Mouse (Mus musculus) heart, adult 2 months (tissue): ENCODE results near the gene Gm20517. TPM values are rescaled to one million over a fixed set of nuclear protein-coding genes. Genes with fewer than 3 reads are reported as not detected.

Experiments
- DNase-seq, 2 experiments: peaks; one replicate each; pipeline ENCODE4 v3.0.0; 2021
- H3K27ac ChIP-seq: fragments of 200-600 bp; 2 replicates; pipeline ENCODE4 v1.8.1; 2022
- H3K27me3 ChIP-seq: fragments of 200-500 bp; 2 replicates; pipeline ENCODE4 v1.6.1; 2012; ENCODE audit warnings: mild to moderate bottlenecking, low read length, inconsistent platforms, mixed read lengths; ENCODE audit not compliant: control insufficient read depth, insufficient read depth
- H3K36me3 ChIP-seq: fragments of 200-500 bp; 2 replicates; pipeline ENCODE4 v1.6.1; 2012; ENCODE audit warnings: low read length, inconsistent platforms; ENCODE audit not compliant: control insufficient read depth, insufficient read depth
- H3K4me1 ChIP-seq: fragments of 200-500 bp; 2 replicates; pipeline ENCODE4 v1.6.1; 2011; ENCODE audit warnings: low read length; ENCODE audit not compliant: control insufficient read depth, insufficient read depth
- H3K4me3 ChIP-seq: fragments of 200-600 bp; 2 replicates; pipeline ENCODE4 v1.8.1; 2022
- H3K79me2 ChIP-seq: fragments of 200-500 bp; replicated peaks from 2 replicates; pipeline ENCODE4 v1.6.1; 2012; ENCODE audit warnings: mild to moderate bottlenecking, inconsistent platforms, low read length, moderate library complexity, mixed read lengths; ENCODE audit not compliant: control insufficient read depth, insufficient read depth
- H3K9ac ChIP-seq: fragments of 200-500 bp; 2 replicates; pipeline ENCODE4 v1.6.1; 2012; ENCODE audit warnings: low read depth, mild to moderate bottlenecking, control low read depth, inconsistent platforms, low read length, mixed read lengths
- CTCF ChIP-seq: fragments of 200-600 bp; IDR thresholded peaks from 2 replicates; pipeline ENCODE4 v1.8.1; 2022; ENCODE audit warnings: antibody characterized with exemption, mild to moderate bottlenecking, moderate library complexity
- EP300 ChIP-seq: fragments of 200-500 bp; IDR thresholded peaks from 2 replicates; pipeline ENCODE4 v1.6.1; 2011; ENCODE audit warnings: low read depth, low read length, control low read depth; ENCODE audit not compliant: insufficient read depth
- POLR2A ChIP-seq: fragments of 200-500 bp; IDR thresholded peaks from 2 replicates; pipeline ENCODE4 v1.6.1; 2011; ENCODE audit warnings: mild to moderate bottlenecking, low read depth, low read length, control low read depth; ENCODE audit not compliant: insufficient read depth
- WGBS: fragments of 180-500 bp; shearing (Covaris S2); methylation state at CpG from one replicate; pipeline ENCODE4 v1.1.7; 2018; 5-methylcytosine and 5-hydroxymethylcytosine counted together
- intact Hi-C: fragments of 180-260 bp; cut with DNase I; formaldehyde crosslinking; loops from one replicate; pipeline ENCODE4 v1.15.1; 2025
- polyA plus RNA-seq: library from polyadenylated mRNA; depleted of rRNA; stranded (reverse); fragments of >200 nt; gene quantifications from 2 replicates; pipeline ENCODE4 v1.2.3, GENCODE M21; 2012
- total RNA-seq, 2 experiments: library from RNA; stranded (reverse); gene quantifications; 2 replicates each; pipeline ENCODE4 v1.2.3; 2021

The Gm20517 gene
- total and polyA plus RNA-seq, 3 experiments = 0.27 to 2.8 (median 2.8) TPM

DNA sequence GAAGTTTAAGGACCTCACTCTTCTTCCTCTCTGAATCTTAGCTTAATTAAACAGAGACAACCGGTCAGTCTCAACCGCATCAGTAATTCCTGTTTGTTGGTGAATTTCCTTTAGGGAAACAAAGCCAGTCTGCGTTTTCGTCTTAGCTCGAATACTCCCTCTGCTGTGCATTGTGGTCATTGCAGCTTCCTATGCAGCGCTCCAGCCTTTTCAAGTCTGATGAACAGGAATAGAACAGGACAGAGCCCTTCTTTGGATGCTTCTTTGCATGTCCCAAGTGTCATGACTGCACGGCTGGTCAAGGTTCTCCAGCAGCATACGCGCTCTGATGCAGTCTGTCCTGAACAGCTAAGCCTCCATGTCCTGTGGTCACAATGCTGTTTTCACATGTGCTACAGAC is 65.2 kb downstream of the Gm20517 start:
- H3K79me2 ChIP-seq = no peaks in the 10 kb centered on the region
- no peaks in the 10 kb centered on the region; the same call in 1 of the 2 replicates for H3K4me1 ChIP-seq
- H3K4me3 ChIP-seq = no peak overlapping the region
- no peaks in the 10 kb centered on the region for H3K36me3 ChIP-seq
- peak; percentile 63 to 79 for DNase-seq
- H3K27ac ChIP-seq = peak overlapping the region; percentile 30; the same call in 1 of the 2 replicates
- WGBS = 15% methylated on average over 9 of the region's 9 CpGs
- no peak overlapping the region for H3K9ac ChIP-seq
- H3K27me3 ChIP-seq = no peaks in the 10 kb centered on the region
- intact Hi-C loops = loop anchor here (1.0 to 10.0 kb wide), 3 partner anchors 62 to 203 kb away; no protein-coding TSS in a partner anchor
- TF ChIP-seq CTCF (no peak; the same call in 1 of the 2 replicates), EP300 (peak; percentile 44; the same call in 1 of the 2 replicates)

DNA sequence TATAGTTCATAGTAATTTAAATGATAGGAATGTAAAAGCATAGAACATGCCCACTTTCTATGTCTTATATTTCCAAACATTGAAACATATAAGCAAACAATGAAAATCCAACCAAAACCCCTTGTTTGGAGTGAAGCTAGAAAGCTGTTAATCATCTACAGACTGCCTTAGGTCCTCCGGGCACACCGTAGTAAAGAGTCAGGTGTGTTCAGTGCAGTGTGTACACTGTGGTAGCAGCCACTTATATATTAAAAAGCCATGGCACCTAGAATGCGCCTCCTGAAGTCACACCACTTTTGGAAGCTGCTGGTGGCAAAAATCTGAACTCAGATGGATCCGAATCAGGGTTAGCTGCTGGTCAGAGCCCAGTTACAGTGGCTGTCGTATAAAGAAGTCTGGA is 66.8 kb downstream of the Gm20517 start:
- Histone ChIP-seq H3K4me3 (no peak overlapping the region), H3K27me3 (no peaks in the 10 kb centered on the region), H3K27ac (no peak overlapping the region), H3K79me2 (no peaks in the 10 kb centered on the region), H3K36me3 (no peaks in the 10 kb centered on the region), H3K9ac (no peak overlapping the region), H3K4me1 (no peaks in the 10 kb centered on the region)
- TF ChIP-seq EP300 = no peak
- TF ChIP-seq CTCF = no peak
- no peak for TF ChIP-seq POLR2A
- no peak for DNase-seq
- WGBS = 93% methylated on average over 5 of the region's 5 CpGs
- intact Hi-C loops = loop anchor here (10.0 kb wide), 1 partner anchor 163 kb away; no protein-coding TSS in a partner anchor

DNA sequence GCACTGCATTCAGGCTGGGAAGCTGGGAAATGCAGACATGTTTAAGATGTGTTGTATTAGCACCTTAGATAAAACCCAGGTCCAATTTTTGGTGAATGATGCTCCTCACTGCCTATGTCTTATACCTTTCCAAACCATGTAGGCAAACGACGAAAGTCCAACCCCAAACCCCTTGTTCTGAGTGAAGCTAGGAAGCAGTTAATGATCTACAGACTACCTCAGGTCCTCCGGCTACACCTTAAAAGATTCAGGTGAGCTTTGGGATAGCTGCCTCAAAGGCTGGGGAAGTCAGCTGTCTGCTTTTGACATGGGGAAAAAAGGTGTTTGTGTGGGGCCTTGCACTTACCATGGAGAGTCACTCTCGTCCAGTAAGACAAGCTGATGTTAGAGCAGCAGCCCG is 67.3 kb downstream of the Gm20517 start:
- TF ChIP-seq POLR2A (no peak), EP300 (no peak), CTCF (no peak)
- Histone ChIP-seq H3K4me1 (no peaks in the 10 kb centered on the region), H3K79me2 (no peaks in the 10 kb centered on the region), H3K36me3 (no peaks in the 10 kb centered on the region), H3K27me3 (no peaks in the 10 kb centered on the region), H3K4me3 (no peak overlapping the region), H3K27ac (no peak overlapping the region), H3K9ac (no peak overlapping the region)
- DNase-seq = no peak
- WGBS = 87% methylated on average over 5 of the region's 5 CpGs
- intact Hi-C loops = loop anchor here (10.0 kb wide), 1 partner anchor 164 kb away; no protein-coding TSS in a partner anchor

DNA sequence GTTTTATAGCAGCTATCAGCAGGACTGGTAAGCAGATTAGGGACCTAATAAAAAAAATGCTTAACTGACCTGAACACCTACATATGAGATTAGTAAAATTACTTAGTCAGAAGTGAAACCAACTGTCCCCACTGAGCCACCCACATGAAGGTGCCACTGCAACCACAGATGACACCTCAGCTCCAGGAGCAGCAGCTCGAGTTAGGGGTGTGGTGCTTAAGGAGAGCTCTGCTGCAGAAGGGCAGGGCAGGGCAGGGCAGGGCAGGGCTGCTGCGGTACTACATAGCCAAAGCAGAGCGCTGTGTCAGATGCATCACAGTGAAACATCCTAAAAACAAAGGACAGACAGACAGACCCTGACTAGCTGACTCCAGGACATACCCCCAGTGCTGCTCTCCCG is 71.4 kb downstream of the Gm20517 start:
- no peak overlapping the region for H3K27ac ChIP-seq
- no peaks in the 10 kb centered on the region for H3K4me1 ChIP-seq
- H3K36me3 ChIP-seq = no peaks in the 10 kb centered on the region
- H3K4me3 ChIP-seq = no peak overlapping the region
- intact Hi-C loops = no loop called here
- no peaks in the 10 kb centered on the region for H3K27me3 ChIP-seq
- TF ChIP-seq POLR2A = no peak
- TF ChIP-seq EP300 = no peak
- no peak for TF ChIP-seq CTCF
- no peaks in the 10 kb centered on the region for H3K79me2 ChIP-seq
- 79% methylated on average over 4 of the region's 4 CpGs for WGBS
- no peak for DNase-seq
- H3K9ac ChIP-seq = no peak overlapping the region

DNA sequence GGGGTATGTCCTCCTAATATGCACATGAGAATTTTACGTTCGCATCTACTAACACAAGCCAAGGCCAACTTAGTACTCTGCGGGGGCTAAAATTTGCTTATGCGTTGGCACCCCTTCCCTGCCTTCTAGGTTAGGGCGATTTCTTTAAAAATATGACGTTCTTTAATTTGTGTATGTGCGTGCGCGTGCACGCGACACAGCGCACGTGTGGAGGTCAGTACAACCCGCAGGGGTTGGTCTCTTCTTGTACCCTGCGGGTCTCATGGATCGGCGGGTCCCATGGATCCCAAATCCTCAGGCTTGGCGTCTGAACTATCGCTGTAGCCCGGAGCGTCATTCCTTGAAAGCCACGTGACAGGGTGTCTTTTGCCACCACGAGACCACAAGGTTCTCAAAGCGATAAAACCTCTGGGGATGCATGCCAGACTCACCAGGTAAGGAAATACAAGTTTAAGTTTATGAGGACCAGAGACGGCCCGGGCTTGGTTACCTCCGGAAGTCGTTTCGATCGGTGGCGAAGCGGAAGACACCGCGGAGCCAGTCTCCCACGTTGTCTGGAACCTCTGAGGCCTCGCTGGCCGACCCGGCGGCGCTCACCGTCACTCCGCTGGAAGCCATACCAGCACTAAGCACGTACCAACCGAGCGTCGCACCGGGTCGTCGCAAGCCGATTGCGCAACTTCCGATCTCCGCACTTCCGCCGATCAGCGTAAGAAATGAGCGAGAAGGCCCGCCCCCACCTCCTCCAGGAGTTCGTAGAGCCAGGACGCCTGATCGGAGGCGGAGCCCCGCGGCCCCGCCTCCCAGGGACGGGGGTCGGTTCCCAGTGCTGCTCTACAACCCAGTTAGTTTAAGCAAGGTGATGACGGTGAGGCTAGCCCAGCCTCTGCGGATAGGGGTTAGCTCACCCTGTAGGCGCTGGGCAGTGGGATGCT is 76.3 kb downstream of the Gm20517 start:
- intact Hi-C loops = loop anchor here (1.0 kb wide), 1 partner anchor 58 kb away; no protein-coding TSS in a partner anchor
- WGBS = 1% methylated on average over 70 of the region's 70 CpGs
- TF ChIP-seq CTCF = no peak
- peak; percentile 76; the same call in 1 of the 2 replicates for TF ChIP-seq EP300
- peak; percentile 81; the same call in 1 of the 2 replicates for TF ChIP-seq POLR2A
- Histone ChIP-seq H3K27me3 (no peaks in the 10 kb centered on the region), H3K36me3 (no peaks in the 10 kb centered on the region), H3K4me1 (no peaks in the 10 kb centered on the region), H3K79me2 (no peaks in the 10 kb centered on the region), H3K9ac (peak overlapping the region; percentile 68), H3K27ac (peak overlapping the region; percentile 92), H3K4me3 (peak overlapping the region; percentile 88)
- DNase-seq = peak; percentile 94 to 97

DNA sequence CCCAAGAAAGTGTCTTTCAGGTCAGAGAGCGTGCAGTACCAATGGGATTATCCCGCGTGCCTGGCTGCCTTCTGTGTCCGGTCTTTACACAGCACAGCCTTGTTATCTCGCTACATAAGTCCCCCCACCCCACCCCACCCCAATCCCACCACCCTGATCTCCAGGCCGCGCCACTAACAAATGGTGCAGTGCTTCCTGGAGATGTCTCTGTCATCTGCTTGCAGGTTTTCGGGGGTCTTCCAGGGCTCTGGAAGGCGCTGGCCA is 76.9 kb downstream of the Gm20517 start, which contains the start of gene Tomm6:
Gene Tomm6 (minus strand): TSS at position 43 of the 264 bp plus-strand sequence.
- WGBS = 2% methylated on average over 9 of the region's 9 CpGs
- Histone ChIP-seq H3K4me3 (peak within 1 kb of the TSS; percentile 88), H3K27me3 (no peaks in the 10 kb centered on the region), H3K9ac (peak within 1 kb of the TSS; percentile 74), H3K36me3 (no peaks in the 10 kb centered on the region), H3K27ac (peak within 1 kb of the TSS; percentile 92), H3K79me2 (no peaks in the 10 kb centered on the region), H3K4me1 (no peaks in the 10 kb centered on the region)
- intact Hi-C loops = loop anchor here (1.0 kb wide), 1 partner anchor 59 kb away; no protein-coding TSS in a partner anchor
- no peak for DNase-seq
- TF ChIP-seq POLR2A (no peak), CTCF (no peak), EP300 (no peak)
